Mouse (Mus musculus) activated CD4-positive, CD25-positive, alpha-beta regulatory T cell (primary cell): ENCODE measurements around the gene Nlrp4e. TPM values are rescaled to one million over a fixed set of nuclear protein-coding genes. Genes with fewer than 3 reads are reported as not detected.

ENCODE experiments used
- polyA plus RNA-seq, 2 experiments: library from polyadenylated mRNA; unstranded; fragments of 100-300 nt; shearing (Covaris generic); gene quantifications; one replicate each; pipeline ENCODE4 v1.2.1; 2017

Gene Nlrp4e
- polyA plus RNA-seq: not detected

DNA sequence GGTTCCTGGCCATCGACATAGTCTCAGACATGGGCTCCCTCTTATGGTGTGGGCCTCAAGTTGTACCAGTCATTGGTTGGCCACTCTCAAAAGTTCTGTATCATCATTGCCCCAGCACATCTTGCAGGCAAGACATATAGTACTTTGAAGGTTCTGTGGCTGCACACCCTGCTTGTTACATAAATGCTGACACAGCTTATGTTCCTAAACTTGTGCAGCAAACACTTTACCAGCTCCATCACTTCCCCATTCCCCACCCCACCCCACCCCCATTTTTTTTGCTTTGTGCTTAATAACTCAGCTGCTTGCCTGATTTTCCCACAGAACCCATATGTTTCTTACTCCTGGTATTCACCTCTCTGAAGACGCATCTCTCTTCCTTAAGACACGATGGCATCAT is at the start of gene Nlrp4e:
Gene Nlrp4e (plus strand): TSS at position 301 of the 400 bp plus-strand sequence.

GRCm38 (mm10) chr7:23251582-23251981 is 49.4 kb upstream of the Nlrp4e start, which contains the start of gene Vmn1r166:
Vmn1r166 (minus strand) TSS chr7:23251682.

GRCm38 (mm10) chr7:23278800-23279199 is 22.2 kb upstream of the Nlrp4e start, which contains the start of gene Gm6902:
Gm6902 (minus strand) TSS chr7:23278900.

DNA sequence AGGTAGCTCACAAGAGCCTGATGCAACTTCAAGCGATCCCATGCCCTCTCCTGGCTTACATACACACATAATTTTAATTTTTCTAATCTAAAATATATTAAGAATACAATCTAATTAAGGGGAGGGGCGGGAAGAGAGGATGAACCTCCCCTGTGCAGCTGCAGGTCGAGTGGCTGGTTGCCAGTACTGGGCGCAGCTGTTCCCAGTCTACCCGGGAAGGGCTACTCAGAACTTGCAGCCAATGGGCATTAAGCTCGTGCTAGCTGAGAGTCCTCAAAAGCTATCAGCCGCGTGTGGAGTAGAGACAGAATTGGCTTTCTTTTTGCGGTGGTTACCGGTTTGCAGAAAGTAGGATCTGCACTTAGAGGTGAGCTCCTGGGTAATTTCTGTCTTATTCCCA is 84.6 kb downstream of the Nlrp4e start, which contains the start of gene Nlrp5:
Gene Nlrp5 (plus strand): TSS at position 301 of the 400 bp plus-strand sequence.

Other genes starting within 250 kb of the Nlrp4e start
- under 1 TPM in 1 of 2 experiments, not detected in 1; 0.21 TPM for gene Vmn1r163, start 245.7 kb upstream of the Nlrp4e start, polyA plus RNA-seq
- gene Gm8720, start 233.7 kb upstream of the Nlrp4e start, polyA plus RNA-seq: not detected
- under 1 TPM in 1 of 2 experiments, not detected in 1; 0.23 TPM for gene Gm10662, start 156.7 kb upstream of the Nlrp4e start, polyA plus RNA-seq
- gene Vmn1r165, start 83.9 kb upstream of the Nlrp4e start, polyA plus RNA-seq: not detected
- not detected for gene Vmn1r166, start 49.5 kb upstream of the Nlrp4e start, polyA plus RNA-seq
- gene Gm6902, start 22.3 kb upstream of the Nlrp4e start, polyA plus RNA-seq: under 1 TPM in 1 of 2 experiments, not detected in 1; 0.50 TPM
- not detected for gene Nlrp5, start 84.7 kb downstream of the Nlrp4e start, polyA plus RNA-seq
- not detected for gene Vmn1r167, start 206.0 kb downstream of the Nlrp4e start, polyA plus RNA-seq
- gene Vmn1r168, start 238.5 kb downstream of the Nlrp4e start, polyA plus RNA-seq: not detected